Mouse (Mus musculus): ENCODE measurements around the gene C8b. TPM values are rescaled to one million over a fixed set of nuclear protein-coding genes. Genes with fewer than 3 reads are reported as not detected.

The C8b gene
- polyA plus RNA-seq, 1 experiment: not detected

GRCm38 (mm10) chr4:104746500-104746899 lies 19.6 kb upstream of the C8b start:
- no peak overlapping the region for H3K4me3 ChIP-seq (ENCODE audit: insufficient read depth, low read depth, low read length)
- no peak overlapping the region for H3K27ac ChIP-seq (ENCODE audit: insufficient read depth, low read depth, low read length)
- no peaks in the 10 kb centered on the region for H3K4me1 ChIP-seq (ENCODE audit: control insufficient read depth, insufficient read depth, low read length)
- TF ChIP-seq CTCF (conservative IDR thresholded peaks at IDR 0.05; ENCODE audit: insufficient read depth, insufficient read length, low read depth, low read length) (no peak), POLR2A (IDR thresholded peaks at IDR 0.05; ENCODE audit: low read depth, low read length) (no peak)
- WGBS: 35% methylated on average over 6 of the region's 6 CpGs
- DNase-seq: no peak
- H3K36me3 ChIP-seq (ENCODE audit: control insufficient read depth, insufficient read depth, low read length): no peaks in the 10 kb centered on the region
- H3K27me3 ChIP-seq (replicated peaks; ENCODE audit: control insufficient read depth, insufficient read depth, low read length): no peaks in the 10 kb centered on the region

- Histone ChIP-seq H3K27ac (ENCODE audit: insufficient read depth, low read depth, low read length) (no peak overlapping the region), H3K4me3 (ENCODE audit: insufficient read depth, low read depth, low read length) (no peak overlapping the region), H3K36me3 (ENCODE audit: control insufficient read depth, insufficient read depth, low read length) (no peaks in the 10 kb centered on the region), H3K4me1 (ENCODE audit: control insufficient read depth, insufficient read depth, low read length) (no peaks in the 10 kb centered on the region), H3K27me3 (replicated peaks; ENCODE audit: control insufficient read depth, insufficient read depth, low read length) (no peaks in the 10 kb centered on the region)
- TF ChIP-seq CTCF (conservative IDR thresholded peaks at IDR 0.05; ENCODE audit: insufficient read depth, insufficient read length, low read depth, low read length) (no peak), POLR2A (IDR thresholded peaks at IDR 0.05; ENCODE audit: low read depth, low read length) (no peak)
- no peak for DNase-seq
- WGBS: 88% methylated on average over 3 of the region's 3 CpGs
Observed at GRCm38 (mm10) chr4:104754090-104754489, 12.0 kb upstream of the C8b start.

DNA sequence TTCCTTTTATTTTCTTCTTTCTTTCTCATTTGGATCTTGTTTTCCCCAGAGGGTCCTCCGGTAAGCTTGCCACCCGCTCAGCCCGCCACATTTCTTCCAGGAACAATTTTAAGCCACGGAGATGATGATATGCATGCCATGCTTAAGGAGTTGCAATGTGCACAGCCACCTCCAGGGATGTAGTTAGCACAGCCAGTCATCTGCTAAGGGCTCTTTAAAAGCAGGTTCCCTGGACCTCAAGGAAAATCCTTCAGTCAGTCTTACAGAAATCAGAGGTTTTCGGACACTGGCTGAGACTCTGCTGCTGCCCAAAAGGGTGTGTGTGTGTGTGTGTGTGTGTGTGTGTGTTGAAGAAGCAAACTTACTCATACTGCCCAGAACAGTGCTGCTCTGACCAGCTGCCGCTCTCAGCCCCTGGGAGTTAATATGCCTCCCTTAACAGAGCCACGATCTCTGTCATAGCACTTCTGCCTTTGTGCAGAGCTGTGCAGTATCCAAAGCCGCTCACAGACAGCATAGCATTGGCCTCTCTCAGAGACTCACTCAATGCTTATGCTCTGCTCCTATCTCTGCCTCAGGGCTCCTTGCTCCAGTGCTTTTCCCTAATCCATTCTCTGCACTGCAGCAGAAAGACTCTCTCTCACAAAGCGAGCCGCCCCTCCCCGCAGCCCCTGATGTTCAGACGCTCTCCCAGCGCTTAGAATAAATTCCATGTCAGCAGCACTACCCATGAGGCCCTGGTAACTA lies 5.1 kb upstream of the C8b start:
- Histone ChIP-seq H3K4me3 (ENCODE audit: insufficient read depth, low read depth, low read length) (no peak overlapping the region), H3K36me3 (ENCODE audit: control insufficient read depth, insufficient read depth, low read length) (no peaks in the 10 kb centered on the region), H3K4me1 (ENCODE audit: control insufficient read depth, insufficient read depth, low read length) (no peaks in the 10 kb centered on the region), H3K27me3 (replicated peaks; ENCODE audit: control insufficient read depth, insufficient read depth, low read length) (no peaks in the 10 kb centered on the region), H3K27ac (ENCODE audit: insufficient read depth, low read depth, low read length) (no peak overlapping the region)
- WGBS: 63% methylated on average over 13 of the region's 13 CpGs
- DNase-seq: no peak
- TF ChIP-seq POLR2A (IDR thresholded peaks at IDR 0.05; ENCODE audit: low read depth, low read length) (no peak), CTCF (conservative IDR thresholded peaks at IDR 0.05; ENCODE audit: insufficient read depth, insufficient read length, low read depth, low read length) (no peak)

- H3K4me3 ChIP-seq (ENCODE audit: insufficient read depth, low read depth, low read length): no peak overlapping the region
- no peaks in the 10 kb centered on the region for H3K27me3 ChIP-seq (replicated peaks; ENCODE audit: control insufficient read depth, insufficient read depth, low read length)
- WGBS: 93% methylated on average over 4 of the region's 4 CpGs
- DNase-seq: no peak
- H3K4me1 ChIP-seq (ENCODE audit: control insufficient read depth, insufficient read depth, low read length): no peaks in the 10 kb centered on the region
- H3K27ac ChIP-seq (ENCODE audit: insufficient read depth, low read depth, low read length): no peak overlapping the region
- TF ChIP-seq CTCF (conservative IDR thresholded peaks at IDR 0.05; ENCODE audit: insufficient read depth, insufficient read length, low read depth, low read length) (no peak), POLR2A (IDR thresholded peaks at IDR 0.05; ENCODE audit: low read depth, low read length) (no peak)
- H3K36me3 ChIP-seq (ENCODE audit: control insufficient read depth, insufficient read depth, low read length): no peaks in the 10 kb centered on the region
Observed at GRCm38 (mm10) chr4:104768190-104768589, 2.1 kb downstream of the C8b start.

GRCm38 (mm10) chr4:104769602-104770001 lies 3.5 kb downstream of the C8b start:
- Histone ChIP-seq H3K27me3 (replicated peaks; ENCODE audit: control insufficient read depth, insufficient read depth, low read length) (no peaks in the 10 kb centered on the region), H3K4me1 (ENCODE audit: control insufficient read depth, insufficient read depth, low read length) (no peaks in the 10 kb centered on the region), H3K27ac (ENCODE audit: insufficient read depth, low read depth, low read length) (no peak overlapping the region), H3K4me3 (ENCODE audit: insufficient read depth, low read depth, low read length) (no peak overlapping the region), H3K36me3 (ENCODE audit: control insufficient read depth, insufficient read depth, low read length) (no peaks in the 10 kb centered on the region)
- TF ChIP-seq CTCF (conservative IDR thresholded peaks at IDR 0.05; ENCODE audit: insufficient read depth, insufficient read length, low read depth, low read length) (no peak), POLR2A (IDR thresholded peaks at IDR 0.05; ENCODE audit: low read depth, low read length) (no peak)
- 89% methylated on average over 8 of the region's 8 CpGs for WGBS
- DNase-seq: no peak

GRCm38 (mm10) chr4:104770331-104770730 lies 4.2 kb downstream of the C8b start:
- H3K4me3 ChIP-seq (ENCODE audit: insufficient read depth, low read depth, low read length): no peak overlapping the region
- no peaks in the 10 kb centered on the region for H3K4me1 ChIP-seq (ENCODE audit: control insufficient read depth, insufficient read depth, low read length)
- WGBS: 66% methylated on average over 4 of the region's 4 CpGs
- no peak overlapping the region for H3K27ac ChIP-seq (ENCODE audit: insufficient read depth, low read depth, low read length)
- H3K27me3 ChIP-seq (replicated peaks; ENCODE audit: control insufficient read depth, insufficient read depth, low read length): no peaks in the 10 kb centered on the region
- TF ChIP-seq POLR2A (IDR thresholded peaks at IDR 0.05; ENCODE audit: low read depth, low read length): no peak
- no peak for TF ChIP-seq CTCF (conservative IDR thresholded peaks at IDR 0.05; ENCODE audit: insufficient read depth, insufficient read length, low read depth, low read length)
- no peak for DNase-seq
- H3K36me3 ChIP-seq (ENCODE audit: control insufficient read depth, insufficient read depth, low read length): no peaks in the 10 kb centered on the region

GRCm38 (mm10) chr4:104775601-104776000 lies 9.5 kb downstream of the C8b start:
- Histone ChIP-seq H3K27me3 (replicated peaks; ENCODE audit: control insufficient read depth, insufficient read depth, low read length) (no peaks in the 10 kb centered on the region), H3K4me1 (ENCODE audit: control insufficient read depth, insufficient read depth, low read length) (no peaks in the 10 kb centered on the region), H3K4me3 (ENCODE audit: insufficient read depth, low read depth, low read length) (no peak overlapping the region), H3K27ac (ENCODE audit: insufficient read depth, low read depth, low read length) (no peak overlapping the region), H3K36me3 (ENCODE audit: control insufficient read depth, insufficient read depth, low read length) (no peaks in the 10 kb centered on the region)
- no peak for TF ChIP-seq CTCF (conservative IDR thresholded peaks at IDR 0.05; ENCODE audit: insufficient read depth, insufficient read length, low read depth, low read length)
- no peak for TF ChIP-seq POLR2A (IDR thresholded peaks at IDR 0.05; ENCODE audit: low read depth, low read length)
- no peak for DNase-seq
- WGBS: 84% methylated on average over 3 of the region's 3 CpGs
